ENCODE assay signal across 29 mouse cellular contexts in genomic region chr6:54289774-54290500, GRCm38 (mm10). TPM values are rescaled to one million over a fixed set of nuclear protein-coding genes. Genes with fewer than 3 reads are reported as not detected.
DNase-seq lines count a peak whose midpoint lies in the region; ATAC-seq and TF ChIP-seq lines count a peak whose summit lies in the region.
"Had no signal": no experiment of that assay in that cellular context is flagged by ENCODE, and none has a peak within 500 bp of the region (broad histone marks: within the 10 kb centered on the region; RNA-seq: fewer than 3 reads in every experiment).

No protein-coding gene starts in this region.

- no peak for TF ChIP-seq POLR2A in small intestine, adult 2 months (IDR thresholded peaks at IDR 0.05; ENCODE audit: low read depth, low read length)

- WGBS in intestine, embryonic 15.5 days: 50% methylated on average over 10 of the region's 10 CpGs
- WGBS in liver, embryonic 13.5 days (ENCODE audit: insufficient replicate concordance): 48% methylated on average over 10 of the region's 10 CpGs
- 25% methylated on average over 10 of the region's 10 CpGs for WGBS in small intestine, adult 2 months

- no peaks in the 10 kb centered on the region for H3K9me3 ChIP-seq in intestine, embryonic 15.5 days
- H3K9me3 ChIP-seq in liver, embryonic 13.5 days (replicated peaks): no peaks in the 10 kb centered on the region
- H3K9me3 ChIP-seq: heart, embryonic 12.5 days; hindbrain, embryonic 10.5 days; hindbrain, embryonic 15.5 days; limb, embryonic 10.5 days; limb, embryonic 15.5 days; megakaryocyte, embryonic 14.5 days; midbrain, embryonic 13.5 days; neural tube, embryonic 13.5 days had no signal

- H3K9ac ChIP-seq in intestine, embryonic 15.5 days: no peak overlapping the region
- no peak overlapping the region for H3K9ac ChIP-seq in liver, embryonic 13.5 days
- H3K9ac ChIP-seq: heart, embryonic 12.5 days; hindbrain, embryonic 15.5 days; limb, embryonic 15.5 days; midbrain, embryonic 13.5 days; neural tube, embryonic 13.5 days had no signal

- ATAC-seq in intestine, embryonic 15.5 days: peak; percentile 86
- peak; percentile 77 for ATAC-seq in liver, embryonic 13.5 days (ENCODE audit: low read depth)
- no peak for ATAC-seq in erythroblast, adult 5-6 weeks (replicated peaks; ENCODE audit: low FRiP score, poor library complexity, severe bottlenecking)
- ATAC-seq: CD4-positive, CD25-positive, alpha-beta regulatory T cell, adult 4 months; forebrain, embryonic 14.5 days; inflammation-experienced regulatory T-cells, adult 6 months; midbrain, embryonic 13.5 days had no signal

- H3K4me1 ChIP-seq in intestine, embryonic 15.5 days (replicated peaks): no peaks in the 10 kb centered on the region
- H3K4me1 ChIP-seq in liver, embryonic 13.5 days (replicated peaks): no peaks in the 10 kb centered on the region; the same call in 1 of the 2 replicates
- H3K4me1 ChIP-seq in small intestine, adult 2 months (ENCODE audit: control insufficient read depth, insufficient read depth, insufficient read length, low read length): peaks cover 8% of the 10 kb centered on the region; the same call in 1 of the 2 replicates
- H3K4me1 ChIP-seq: hindbrain, embryonic 10.5 days; hindbrain, embryonic 15.5 days; limb, embryonic 10.5 days; limb, embryonic 15.5 days; midbrain, embryonic 13.5 days; neural tube, embryonic 13.5 days had no signal

- H3K27ac ChIP-seq in intestine, embryonic 15.5 days: no peak overlapping the region
- peak overlapping the region; percentile 4; the same call in 1 of the 2 replicates for H3K27ac ChIP-seq in liver, embryonic 13.5 days
- peak overlapping the region; percentile 94 for H3K27ac ChIP-seq in small intestine, adult 2 months (ENCODE audit: insufficient read depth, low read depth, low read length)
- H3K27ac ChIP-seq: heart, adult 2 months; hindbrain, embryonic 10.5 days; hindbrain, embryonic 15.5 days; kidney, postnatal 0 days; limb, embryonic 10.5 days; limb, embryonic 15.5 days; midbrain, embryonic 13.5 days; neural tube, embryonic 13.5 days had no signal

- H3K27me3 ChIP-seq in intestine, embryonic 15.5 days (replicated peaks): no peaks in the 10 kb centered on the region
- no peaks in the 10 kb centered on the region for H3K27me3 ChIP-seq in liver, embryonic 13.5 days
- no peaks in the 10 kb centered on the region for H3K27me3 ChIP-seq in small intestine, adult 2 months (ENCODE audit: control insufficient read depth, insufficient read depth, low read length)
- H3K27me3 ChIP-seq: heart, embryonic 12.5 days; hindbrain, embryonic 15.5 days; limb, embryonic 15.5 days; megakaryocyte, embryonic 14.5 days; midbrain, embryonic 13.5 days; neural tube, embryonic 13.5 days had no signal

- no peak for TF ChIP-seq CTCF in small intestine, adult 2 months (IDR thresholded peaks at IDR 0.05; ENCODE audit: extremely low read depth, insufficient read length, insufficient replicate concordance, low read depth, low read length)

- DNase-seq in heart, adult 11 months: peak; percentile 87
- no peak for DNase-seq in heart, postnatal 4 days
- no peak for DNase-seq in liver, embryonic 13.5 days
- no peak for DNase-seq in gastrocnemius, adult 8-10 months (ENCODE audit: low spot score in 2 of 2)
- no peak for DNase-seq in adrenal gland, postnatal 14 days
- DNase-seq: adrenal gland, postnatal 25 days; cerebellum, adult 18-20 months; cerebellum, postnatal 25 days; gastrocnemius, postnatal 36 days; heart, adult 2 months; kidney, postnatal 4 days; lung, postnatal 4 days; right cerebral cortex, postnatal 4 days; thymus, postnatal 4 days had no signal

- H3K4me3 ChIP-seq in intestine, embryonic 15.5 days (replicated peaks): no peak overlapping the region
- H3K4me3 ChIP-seq in liver, embryonic 13.5 days (replicated peaks): no peak overlapping the region
- H3K4me3 ChIP-seq in small intestine, adult 2 months (ENCODE audit: low read depth, low read length): no peak overlapping the region
- H3K4me3 ChIP-seq: heart, adult 2 months; heart, embryonic 12.5 days; hindbrain, embryonic 10.5 days; hindbrain, embryonic 15.5 days; limb, embryonic 10.5 days; limb, embryonic 15.5 days; megakaryocyte, embryonic 14.5 days; midbrain, embryonic 13.5 days; neural tube, embryonic 13.5 days had no signal

- H3K4me2 ChIP-seq in intestine, embryonic 15.5 days (replicated peaks): no peak overlapping the region
- H3K4me2 ChIP-seq in liver, embryonic 13.5 days: no peak overlapping the region
- H3K4me2 ChIP-seq: heart, embryonic 12.5 days; hindbrain, embryonic 15.5 days; limb, embryonic 15.5 days; midbrain, embryonic 13.5 days; neural tube, embryonic 13.5 days had no signal

- no peaks in the 10 kb centered on the region for H3K36me3 ChIP-seq in intestine, embryonic 15.5 days
- H3K36me3 ChIP-seq in liver, embryonic 13.5 days: no peaks in the 10 kb centered on the region
- peaks cover 5% of the 10 kb centered on the region; the same call in 1 of the 2 replicates for H3K36me3 ChIP-seq in small intestine, adult 2 months (ENCODE audit: control insufficient read depth, insufficient read depth, low read length)
- H3K36me3 ChIP-seq: heart, embryonic 12.5 days; hindbrain, embryonic 15.5 days; limb, embryonic 10.5 days; limb, embryonic 15.5 days; midbrain, embryonic 13.5 days; neural tube, embryonic 13.5 days had no signal

RNA-seq across cellular contexts. Expression of gene Prr15, which starts 35.7 kb away (rescaled TPM):
- 1 to 10 TPM; 6.6 to 7.2 TPM for total RNA-seq in heart, postnatal 4 days (2021)
- polyA plus RNA-seq in intestine, embryonic 15.5 days (2015; fragmentation: Nextera tagmentation; extraction: Ambion mirVana): 11.3 and 11.7 TPM in 2 replicates
- 0.60 and 0.67 TPM in 2 replicates for polyA plus RNA-seq in liver, embryonic 13.5 days (2015; fragmentation: Nextera tagmentation; extraction: Ambion mirVana)
- polyA plus RNA-seq in small intestine, adult 2 months (2012; rRNA removed): 21.2 and 166 TPM in 2 replicates
- not detected in 2 replicates for total RNA-seq in erythroblast, adult 5-6 weeks (2015; ENCODE audit: low replicate concordance)
- total RNA-seq in erythroblast, adult 5-6 weeks (2017; ENCODE audit: low replicate concordance): not detected in 2 replicates
- 1 to 10 TPM in 2 of 4 experiments, under 1 TPM in 2; 0.62 to 1.3 (median 1.1) TPM for total RNA-seq in gastrocnemius, adult 8-10 months (2022)
- 3.9 and 4.6 TPM in 2 replicates for total RNA-seq in adrenal gland, postnatal 14 days (2021)
